Mouse (Mus musculus) megakaryocyte, embryonic 14.5 days (primary cell): ENCODE measurements around the gene Adap1.

Source experiments
- FLI1 ChIP-seq: IDR thresholded peaks from 2 replicates; pipeline ENCODE4 v1.6.1; 2012; ENCODE audit warnings: low read length, inconsistent platforms, mixed read lengths
- GATA1 ChIP-seq: IDR thresholded peaks from 3 replicates; pipeline ENCODE4 v1.6.1; 2012; ENCODE audit warnings: mixed read lengths, low read length, inconsistent platforms, borderline replicate concordance

DNA sequence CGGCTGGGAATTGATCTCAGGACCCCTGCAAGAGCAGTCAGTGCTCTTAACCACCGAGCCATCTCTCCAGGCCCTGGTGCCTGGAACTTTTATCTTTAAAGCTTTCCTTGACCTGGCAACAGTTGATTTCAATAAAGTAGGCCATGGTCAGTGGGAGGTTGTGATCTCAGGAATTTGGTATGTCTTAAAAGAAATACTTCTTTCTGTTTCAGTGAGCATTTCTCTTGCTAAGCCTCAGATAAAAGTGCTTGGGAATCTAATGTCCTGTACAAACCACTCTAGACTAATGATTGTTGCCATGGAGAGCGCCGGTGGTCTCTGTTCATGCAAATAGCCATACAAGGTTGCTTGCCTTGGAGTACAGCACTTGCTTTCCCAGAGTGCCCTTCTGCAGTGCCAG lies 67.6 kb downstream of the Adap1 start:
- TF ChIP-seq GATA1 (no peak), FLI1 (no peak)
